Mouse (Mus musculus) activated CD4-positive, CD25-positive, alpha-beta regulatory T cell, adult 9 weeks (primary cell): ENCODE results near the gene Ndufa10. TPM values are rescaled to one million over a fixed set of nuclear protein-coding genes. Genes with fewer than 3 reads are reported as not detected.

Experiments used
- polyA plus RNA-seq: library from polyadenylated mRNA; unstranded; fragments of 100-300 nt; shearing (Covaris generic); gene quantifications from one replicate; pipeline ENCODE4 v1.2.1, GENCODE M21; 2017

Gene Ndufa10
- polyA plus RNA-seq = 240 TPM

DNA sequence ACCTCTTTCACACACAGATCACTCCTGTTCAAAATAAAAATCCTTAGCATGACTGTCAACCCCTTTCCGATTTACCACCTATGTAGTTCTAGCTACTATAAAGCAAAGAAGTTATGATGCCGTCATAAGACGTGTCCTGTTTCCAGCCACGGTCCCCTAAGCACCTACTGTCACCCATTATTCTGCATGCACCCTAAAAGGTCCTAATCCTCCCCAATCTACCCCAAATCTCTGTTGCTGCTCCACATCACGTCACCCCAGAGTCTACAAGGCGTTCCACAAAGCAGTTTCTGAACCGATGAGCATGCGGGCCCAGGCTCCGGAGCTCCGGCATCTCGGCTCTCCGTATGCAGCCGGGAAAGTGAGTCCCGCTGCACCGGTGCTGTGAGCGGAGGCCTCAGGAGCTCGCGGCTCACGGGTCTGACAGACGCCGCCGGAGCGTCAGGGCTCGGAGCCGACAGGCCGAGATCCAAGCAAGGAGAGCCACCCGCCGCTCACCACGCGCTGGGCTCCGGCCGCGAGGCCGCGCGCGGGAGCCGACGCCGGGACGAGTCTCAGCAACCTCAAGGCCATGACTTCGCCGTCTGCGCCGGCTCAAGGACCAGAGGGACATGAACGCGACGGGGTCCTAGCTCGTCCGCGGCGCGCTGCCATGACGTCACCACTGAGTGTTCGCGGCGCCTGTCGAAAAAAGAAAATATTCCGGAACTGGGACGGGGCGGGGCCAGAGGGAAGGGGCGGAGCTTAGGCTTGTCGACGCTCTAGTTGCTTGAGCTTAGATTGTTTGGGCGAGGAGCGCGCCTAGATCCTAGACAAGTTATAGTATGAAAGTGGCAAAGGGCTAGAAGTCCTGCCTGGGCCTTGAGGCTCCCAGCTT lies at the start of gene Ndufa10:
Gene Ndufa10 (minus strand): TSS at position 696 of the 877 bp plus-strand sequence.

DNA sequence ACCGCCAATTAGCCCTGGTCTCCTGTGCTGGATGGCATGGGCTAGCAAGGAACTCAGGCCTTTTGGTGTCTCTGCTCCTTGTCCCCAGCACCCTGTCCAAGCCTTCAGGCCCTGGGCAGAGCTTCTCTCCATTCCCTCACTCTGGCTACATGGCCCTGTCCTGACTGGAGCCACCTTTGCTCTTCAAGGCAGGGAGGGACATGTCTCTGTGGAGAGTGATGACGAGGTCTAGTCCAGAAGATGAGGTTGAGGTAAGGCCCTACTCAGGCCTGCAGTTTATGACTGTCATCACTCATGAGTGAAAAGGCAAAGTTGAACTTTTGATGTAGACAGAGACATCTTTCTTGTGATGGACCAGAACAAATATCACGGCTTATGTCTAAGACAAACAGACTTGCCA lies 44.9 kb upstream of the Ndufa10 start, which contains the start of gene Olfr1414:
Gene Olfr1414 (minus strand): TSS at position 101 of the 400 bp plus-strand sequence.

DNA sequence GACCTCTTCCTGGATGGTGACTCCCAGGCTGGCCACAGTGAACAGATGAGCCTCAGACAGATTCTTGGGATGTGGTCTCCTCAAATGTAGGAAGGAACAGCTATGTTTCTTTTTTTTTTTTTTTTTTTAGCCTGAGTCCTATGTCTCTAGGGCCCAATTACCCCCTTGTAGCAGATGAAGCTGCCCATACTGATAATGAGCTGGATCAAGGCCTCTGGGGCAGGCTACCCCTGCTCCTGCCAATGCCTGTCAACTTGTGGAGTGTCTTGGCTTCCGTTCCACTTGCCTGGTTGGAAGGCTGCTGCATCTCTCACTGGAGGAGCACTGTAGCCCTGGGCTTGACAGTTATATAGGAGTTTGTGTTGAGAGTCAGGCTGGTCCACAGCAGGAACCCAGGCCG lies 22.3 kb upstream of the Ndufa10 start, which contains the start of gene Olfr1415:
Gene Olfr1415 (minus strand): TSS at position 101 of the 400 bp plus-strand sequence.

DNA sequence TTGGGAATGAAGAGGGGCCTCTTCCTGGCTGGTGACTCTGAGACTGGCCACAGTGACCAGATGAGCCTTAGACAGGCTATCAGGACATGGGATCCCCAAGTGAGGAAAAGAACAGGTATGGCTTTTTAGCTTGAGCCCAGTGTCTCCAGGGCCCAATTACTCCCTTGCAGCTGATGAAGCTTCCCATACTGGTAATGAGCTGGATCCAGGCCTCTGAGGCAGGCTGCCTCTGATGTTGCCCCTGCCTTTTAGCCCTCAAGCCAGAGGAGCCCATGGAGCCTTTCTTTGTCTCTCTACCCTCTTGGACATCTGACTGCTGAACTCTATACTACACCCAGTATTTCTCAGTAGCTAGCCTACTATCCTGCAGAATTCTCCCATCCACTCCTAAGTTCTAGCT lies 11.4 kb upstream of the Ndufa10 start, which contains the start of gene Olfr1416:
Gene Olfr1416 (minus strand): TSS at position 101 of the 400 bp plus-strand sequence.

Other genes starting within 250 kb of the Ndufa10 start
- gene Olfr1416, start 11.3 kb upstream of the Ndufa10 start, polyA plus RNA-seq = not detected
- gene Olfr1415, start 22.2 kb upstream of the Ndufa10 start, polyA plus RNA-seq = not detected
- not detected for gene Olfr1414, start 44.8 kb upstream of the Ndufa10 start, polyA plus RNA-seq
- not detected for gene Olfr1413, start 97.5 kb upstream of the Ndufa10 start, polyA plus RNA-seq
- not detected for gene Olfr1412, start 111.9 kb upstream of the Ndufa10 start, polyA plus RNA-seq
- not detected for gene Olfr1411, start 120.6 kb upstream of the Ndufa10 start, polyA plus RNA-seq
- not detected for gene Olfr1410, start 131.9 kb upstream of the Ndufa10 start, polyA plus RNA-seq
- not detected for gene Olfr12, start 143.9 kb upstream of the Ndufa10 start, polyA plus RNA-seq
- gene Cops9, start 168.1 kb upstream of the Ndufa10 start, polyA plus RNA-seq = 267 TPM
- 1.2 TPM for gene Otos, start 175.0 kb upstream of the Ndufa10 start, polyA plus RNA-seq